Mouse (Mus musculus) liver, postnatal 0 days (tissue): Measurements from ENCODE around the gene Ifit3. TPM values are rescaled to one million over a fixed set of nuclear protein-coding genes. Genes with fewer than 3 reads are reported as not detected.
A peak's percentile ranks its signal among the peaks of the same experiment; 100 is the strongest.

Experiments
- ATAC-seq: fragments of 200-750 bp; cut with Nextera tagmentation; 2 replicates; pipeline ENCODE4 v1.8.0; 2017; ENCODE audit warnings: mild to moderate bottlenecking, moderate library complexity
- DNase-seq: peaks from one replicate; pipeline ENCODE4 v3.0.0-alpha.2; 2016
- H3K27ac ChIP-seq: fragments of 300-500 bp; sonication (generic); 2 replicates; pipeline ENCODE4 v1.5.1; 2014; ENCODE audit warnings: antibody characterized with exemption, moderate library complexity, mild to moderate bottlenecking, low read depth
- H3K27me3 ChIP-seq: fragments of 300-500 bp; sonication (generic); 2 replicates; pipeline ENCODE4 v1.6.1; 2014; ENCODE audit warnings: low read length, control low read depth, mixed read lengths; ENCODE audit not compliant: insufficient read depth
- H3K36me3 ChIP-seq: fragments of 300-500 bp; sonication (generic); replicated peaks from 2 replicates; pipeline ENCODE4 v1.6.1; 2014; ENCODE audit warnings: mild to moderate bottlenecking, control low read depth, low read length, moderate library complexity, mixed read lengths; ENCODE audit not compliant: insufficient read depth
- H3K4me1 ChIP-seq: fragments of 300-500 bp; sonication (generic); 2 replicates; pipeline ENCODE4 v1.6.1; 2014; ENCODE audit warnings: antibody characterized with exemption, mild to moderate bottlenecking, control low read depth; ENCODE audit not compliant: insufficient read depth
- H3K4me2 ChIP-seq: fragments of 300-500 bp; sonication (generic); 2 replicates; pipeline ENCODE4 v1.6.1; 2014; ENCODE audit warnings: low read depth, mild to moderate bottlenecking, low read length, moderate library complexity, mixed read lengths
- H3K4me3 ChIP-seq: fragments of 300-500 bp; sonication (generic); 2 replicates; pipeline ENCODE4 v1.5.1; 2014; ENCODE audit warnings: low read depth, low read length
- H3K9ac ChIP-seq: fragments of 300-500 bp; sonication (generic); replicated peaks from 2 replicates; pipeline ENCODE4 v1.6.1; 2014; ENCODE audit warnings: mild to moderate bottlenecking, moderate library complexity
- H3K9me3 ChIP-seq: fragments of 300-500 bp; sonication (generic); 2 replicates; pipeline ENCODE4 v1.6.1; 2016; ENCODE audit warnings: mild to moderate bottlenecking, control low read depth, low read length, mixed read lengths
- CTCF ChIP-seq: sonication (generic); IDR thresholded peaks from 2 replicates; pipeline ENCODE4 v1.5.1; 2016; ENCODE audit warnings: antibody characterized with exemption, low read depth
- EP300 ChIP-seq: IDR thresholded peaks from 2 replicates; pipeline ENCODE4 v1.6.1; 2016; ENCODE audit warnings: antibody characterized with exemption, low read depth, mild to moderate bottlenecking
- WGBS: fragments of 180-500 bp; shearing (Covaris S2); extraction: QIAGEN DNeasy Blood & Tissue Kit; methylation state at CpG from one replicate; pipeline ENCODE4 v1.1.7; 2014; ENCODE audit not compliant: insufficient replicate concordance; 5-methylcytosine and 5-hydroxymethylcytosine counted together
- polyA plus RNA-seq: library from polyadenylated mRNA; unstranded; fragments of >200 nt; fragmentation: Nextera tagmentation; extraction: Ambion mirVana; gene quantifications from 2 replicates; pipeline ENCODE4 v1.2.1, GENCODE M21; 2015

The Ifit3 gene
- polyA plus RNA-seq, 1 experiment from 2014 or later: 10.1 TPM

DNA sequence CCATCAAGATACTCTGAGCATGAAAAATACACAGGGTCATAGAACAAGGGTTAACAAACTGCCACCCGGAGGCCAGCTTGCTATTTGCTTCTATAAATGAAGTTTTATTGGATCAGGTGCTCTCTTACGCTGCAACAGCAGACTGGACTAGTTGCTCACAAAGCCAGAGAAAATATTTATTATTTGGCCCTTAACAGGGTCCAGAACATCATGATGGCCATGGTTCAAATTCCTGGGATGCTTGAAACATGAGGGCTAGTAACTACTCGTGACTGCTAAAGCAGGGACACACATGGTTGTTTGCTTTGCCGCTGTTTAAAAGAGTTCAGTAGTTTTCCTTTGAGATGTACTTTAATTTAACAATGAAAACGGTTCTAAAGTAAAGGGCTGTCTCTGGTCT lies 31.4 kb upstream of the Ifit3 start:
- DNase-seq (no peak), ATAC-seq (no peak)
- Histone ChIP-seq H3K4me1 (peaks cover 8% of the 10 kb centered on the region; the same call in 1 of the 2 replicates), H3K27me3 (no peaks in the 10 kb centered on the region), H3K4me2 (peak overlapping the region; percentile 41), H3K9me3 (no peaks in the 10 kb centered on the region), H3K27ac (peak overlapping the region; percentile 46; the same call in 1 of the 2 replicates), H3K36me3 (no peaks in the 10 kb centered on the region), H3K4me3 (no peak overlapping the region), H3K9ac (peak overlapping the region; percentile 21; the same call in 1 of the 2 replicates)
- TF ChIP-seq EP300 (no peak), CTCF (no peak)
- 50% methylated on average over 5 of the region's 5 CpGs for WGBS

DNA sequence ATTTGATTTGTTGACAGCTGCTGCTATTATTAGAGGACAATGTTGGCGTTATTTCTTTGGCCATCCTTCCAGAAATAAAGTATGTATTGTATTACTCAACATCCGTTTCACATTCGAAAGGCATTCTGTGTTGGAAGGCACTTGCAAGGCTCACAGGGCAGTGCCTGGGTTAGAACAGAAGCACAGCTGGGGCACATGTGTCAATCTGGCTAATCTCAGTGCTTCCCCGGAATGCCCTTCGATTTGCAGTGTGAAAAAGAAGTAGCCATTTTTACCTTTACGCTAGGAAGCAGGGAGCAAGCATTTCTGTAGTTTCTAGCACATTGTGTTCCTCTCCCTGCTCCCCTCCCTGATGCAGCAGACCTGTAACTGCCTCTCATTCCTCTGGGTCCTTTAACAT lies 30.3 kb upstream of the Ifit3 start:
- H3K9ac ChIP-seq: no peak overlapping the region
- H3K27me3 ChIP-seq: no peaks in the 10 kb centered on the region
- H3K4me2 ChIP-seq: peak overlapping the region; percentile 9; the same call in 1 of the 2 replicates
- no peak for DNase-seq
- no peak for ATAC-seq
- no peaks in the 10 kb centered on the region for H3K9me3 ChIP-seq
- no peaks in the 10 kb centered on the region for H3K36me3 ChIP-seq
- peak overlapping the region; percentile 60 for H3K27ac ChIP-seq
- TF ChIP-seq EP300 (no peak), CTCF (no peak)
- peaks cover 8% of the 10 kb centered on the region; the same call in 1 of the 2 replicates for H3K4me1 ChIP-seq
- H3K4me3 ChIP-seq: 0 out of 2 replicates have a peak overlapping the region, but pooled peaks have one; percentile 5
- WGBS: 70% methylated on average over 6 of the region's 6 CpGs

DNA sequence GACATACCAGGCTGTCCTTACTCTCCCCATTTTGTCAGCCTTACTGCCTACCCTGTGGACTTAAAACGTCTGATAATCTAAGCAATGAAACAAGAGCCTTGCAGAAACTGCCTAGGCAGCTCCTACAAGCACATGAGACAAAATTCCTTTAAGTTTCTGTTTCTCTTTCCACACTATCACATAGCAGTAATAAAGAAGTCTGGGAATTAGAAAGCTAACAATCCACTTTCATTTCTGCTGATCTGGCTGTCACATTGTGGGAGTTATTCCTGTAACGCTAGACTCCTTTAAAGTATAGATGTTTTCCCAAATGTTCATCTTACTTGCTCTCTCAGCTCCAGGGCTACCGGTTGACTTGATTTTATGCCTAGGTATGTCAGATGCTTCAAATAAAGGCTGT lies 29.8 kb upstream of the Ifit3 start:
- DNase-seq: no peak
- WGBS: 58% methylated on average over 3 of the region's 3 CpGs
- peaks cover 8% of the 10 kb centered on the region; the same call in 1 of the 2 replicates for H3K4me1 ChIP-seq
- H3K4me2 ChIP-seq: peak overlapping the region; percentile 9; the same call in 1 of the 2 replicates
- no peak for ATAC-seq
- 0 out of 2 replicates have a peak overlapping the region, but pooled peaks have one; percentile 5 for H3K4me3 ChIP-seq
- peak overlapping the region; percentile 60 for H3K27ac ChIP-seq
- no peaks in the 10 kb centered on the region for H3K36me3 ChIP-seq
- TF ChIP-seq EP300 (no peak), CTCF (no peak)
- H3K9me3 ChIP-seq: no peaks in the 10 kb centered on the region
- no peak overlapping the region for H3K9ac ChIP-seq
- no peaks in the 10 kb centered on the region for H3K27me3 ChIP-seq

DNA sequence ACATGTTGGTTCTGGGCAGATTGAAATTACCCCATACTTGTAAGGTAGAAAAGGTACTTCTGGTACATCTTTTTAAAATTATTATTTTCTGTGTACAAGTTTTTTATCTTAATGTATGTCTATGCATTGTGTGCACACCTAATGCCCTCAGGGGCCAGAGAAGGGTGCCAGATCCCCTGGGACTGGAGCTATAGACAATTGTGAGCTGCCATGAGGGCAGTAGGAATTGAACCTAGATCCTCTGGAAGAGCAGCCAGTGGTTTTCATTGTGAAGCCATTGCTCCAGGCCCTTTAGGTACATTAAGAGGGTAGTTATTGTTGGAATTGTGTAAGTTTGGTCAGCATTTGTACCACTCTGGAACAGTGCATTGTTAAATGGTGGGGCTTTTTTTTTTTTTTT lies 29.3 kb upstream of the Ifit3 start:
- H3K4me2 ChIP-seq: no peak overlapping the region
- H3K27me3 ChIP-seq: no peaks in the 10 kb centered on the region
- no peaks in the 10 kb centered on the region for H3K9me3 ChIP-seq
- ATAC-seq (no peak), DNase-seq (no peak)
- no peak overlapping the region for H3K4me3 ChIP-seq
- H3K9ac ChIP-seq: no peak overlapping the region
- H3K4me1 ChIP-seq: peaks cover 8% of the 10 kb centered on the region; the same call in 1 of the 2 replicates
- H3K36me3 ChIP-seq: no peaks in the 10 kb centered on the region
- TF ChIP-seq CTCF (no peak), EP300 (no peak)
- no peak overlapping the region for H3K27ac ChIP-seq

- no peak overlapping the region for H3K4me2 ChIP-seq
- no peak overlapping the region for H3K4me3 ChIP-seq
- H3K4me1 ChIP-seq: peaks cover 7% of the 10 kb centered on the region; the same call in 1 of the 2 replicates
- no peaks in the 10 kb centered on the region for H3K27me3 ChIP-seq
- TF ChIP-seq CTCF (no peak), EP300 (no peak)
- WGBS: 73% methylated on average over 3 of the region's 3 CpGs
- H3K9ac ChIP-seq: no peak overlapping the region
- no peak overlapping the region for H3K27ac ChIP-seq
- ATAC-seq (no peak), DNase-seq (no peak)
- H3K36me3 ChIP-seq: no peaks in the 10 kb centered on the region
- no peaks in the 10 kb centered on the region for H3K9me3 ChIP-seq
These were observed 26.7 kb upstream of the Ifit3 start for GRCm38 (mm10) chr19:34556621-34557020.

- no peak for DNase-seq
- no peak for ATAC-seq
These were observed 20.8 kb upstream of the Ifit3 start for GRCm38 (mm10) chr19:34562556-34562955.

More at GRCm38 (mm10) chr19:34562556-34562955, 20.8 kb upstream of the Ifit3 start:
- Histone ChIP-seq H3K36me3 (no peaks in the 10 kb centered on the region), H3K9me3 (no peaks in the 10 kb centered on the region), H3K27me3 (no peaks in the 10 kb centered on the region), H3K4me1 (no peaks in the 10 kb centered on the region), H3K27ac (peak overlapping the region; percentile 12; the same call in 1 of the 2 replicates), H3K9ac (no peak overlapping the region), H3K4me3 (no peak overlapping the region), H3K4me2 (no peak overlapping the region)
- no peak for TF ChIP-seq CTCF
- TF ChIP-seq EP300: 0 out of 2 replicates have a peak, but pooled peaks have one; percentile 29
